Mouse (Mus musculus) forebrain, embryonic 10.5 days (tissue): Measurements from ENCODE around the gene Olfr669. TPM values are rescaled to one million over a fixed set of nuclear protein-coding genes. Genes with fewer than 3 reads are reported as not detected.
"Not testable (repeated sequence)": the region's sequence is repeated elsewhere in the genome, so short reads cannot be mapped to it uniquely, and the experiment has no call there.

ENCODE experiments used
- DNase-seq: peaks from one replicate; pipeline ENCODE4 v3.0.0-alpha.2; 2017; ENCODE audit warnings: low spot score; ENCODE audit errors: extremely low spot score
- H3K27ac ChIP-seq: fragments of 300-500 bp; sonication (generic); 2 replicates; pipeline ENCODE4 v1.5.1; 2016; ENCODE audit warnings: mild to moderate bottlenecking
- H3K27me3 ChIP-seq: fragments of 300-500 bp; sonication (generic); 2 replicates; pipeline ENCODE4 v1.6.1; 2016; ENCODE audit warnings: mild to moderate bottlenecking; ENCODE audit not compliant: poor library complexity, severe bottlenecking
- H3K36me3 ChIP-seq: fragments of 300-500 bp; sonication (generic); replicated peaks from 2 replicates; pipeline ENCODE4 v1.6.1; 2016; ENCODE audit warnings: mild to moderate bottlenecking, moderate library complexity
- H3K4me1 ChIP-seq: fragments of 300-500 bp; sonication (generic); 2 replicates; pipeline ENCODE4 v1.6.1; 2016
- H3K4me3 ChIP-seq: fragments of 300-500 bp; sonication (generic); 2 replicates; pipeline ENCODE4 v1.5.1; 2016; ENCODE audit warnings: mild to moderate bottlenecking, moderate library complexity
- H3K9me3 ChIP-seq: fragments of 300-500 bp; sonication (generic); 2 replicates; pipeline ENCODE4 v1.6.1; 2016; ENCODE audit warnings: mild to moderate bottlenecking, moderate library complexity
- WGBS: fragments of 180-500 bp; shearing (Covaris S2); methylation state at CpG from one replicate; pipeline ENCODE4 v1.1.7; 2016; 5-methylcytosine and 5-hydroxymethylcytosine counted together
- polyA plus RNA-seq: library from polyadenylated mRNA; unstranded; fragments of >200 nt; fragmentation: Nextera tagmentation; extraction: Ambion mirVana; gene quantifications from 2 replicates; pipeline ENCODE4 v1.2.1, GENCODE M21; 2016

Olfr669 gene
- polyA plus RNA-seq: not detected in 2 replicates

GRCm38 (mm10) chr7:104933940-104934339 is at the start of gene Olfr669:
Gene Olfr669 (plus strand): TSS chr7:104934240.
- H3K36me3 ChIP-seq: no peaks in the 10 kb centered on the region
- peaks cover 2% of the 10 kb centered on the region; the same call in 1 of the 2 replicates for H3K9me3 ChIP-seq
- no peaks in the 10 kb centered on the region for H3K27me3 ChIP-seq
- no peaks in the 10 kb centered on the region for H3K4me1 ChIP-seq
- H3K27ac ChIP-seq: no peak within 1 kb of the TSS
- DNase-seq: no peak
- 91% methylated on average over 1 of the region's 1 CpGs for WGBS
- H3K4me3 ChIP-seq: no peak within 1 kb of the TSS

GRCm38 (mm10) chr7:104895852-104896251 is 38.2 kb upstream of the Olfr669 start, which contains the start of gene Olfr666:
Gene Olfr666 (minus strand): TSS chr7:104895952.
- 89% methylated on average over 2 of the region's 2 CpGs for WGBS
- no peak within 1 kb of the TSS for H3K27ac ChIP-seq
- no peaks in the 10 kb centered on the region for H3K4me1 ChIP-seq
- no peaks in the 10 kb centered on the region for H3K36me3 ChIP-seq
- H3K4me3 ChIP-seq: no peak within 1 kb of the TSS
- DNase-seq: no peak
- no peaks in the 10 kb centered on the region for H3K9me3 ChIP-seq
- no peaks in the 10 kb centered on the region for H3K27me3 ChIP-seq

GRCm38 (mm10) chr7:104921382-104921781 is 12.7 kb upstream of the Olfr669 start, which contains the start of gene Olfr667:
Gene Olfr667 (minus strand): TSS chr7:104921482.
- Histone ChIP-seq H3K9me3 (no peaks in the 10 kb centered on the region), H3K36me3 (no peaks in the 10 kb centered on the region), H3K27ac (no peak within 1 kb of the TSS), H3K4me1 (no peaks in the 10 kb centered on the region), H3K27me3 (no peaks in the 10 kb centered on the region), H3K4me3 (no peak within 1 kb of the TSS)
- DNase-seq: no peak
- WGBS: 91% methylated on average over 1 of the region's 1 CpGs

GRCm38 (mm10) chr7:104927957-104928356 is 6.1 kb upstream of the Olfr669 start, which contains the start of gene Olfr668:
Gene Olfr668 (minus strand): TSS chr7:104928057.
- H3K27ac ChIP-seq: no peak within 1 kb of the TSS
- H3K36me3 ChIP-seq: no peaks in the 10 kb centered on the region
- WGBS: 97% methylated on average over 1 of the region's 1 CpGs

GRCm38 (mm10) chr7:104950234-104950633 is 16.2 kb downstream of the Olfr669 start:
- WGBS: 94% methylated on average over 16 of the region's 16 CpGs
- not testable (repeated sequence) for H3K27ac ChIP-seq, H3K27me3 ChIP-seq, H3K36me3 ChIP-seq, DNase-seq, H3K4me1 ChIP-seq, H3K4me3 ChIP-seq, H3K9me3 ChIP-seq

More at GRCm38 (mm10) chr7:104927957-104928356, 6.1 kb upstream of the Olfr669 start, which contains the start of gene Olfr668:
- no peaks in the 10 kb centered on the region for H3K4me1 ChIP-seq
- H3K9me3 ChIP-seq: no peaks in the 10 kb centered on the region
- H3K27me3 ChIP-seq: no peaks in the 10 kb centered on the region
- H3K4me3 ChIP-seq: no peak within 1 kb of the TSS
- DNase-seq: no peak

- Histone ChIP-seq H3K27ac (no peak within 1 kb of the TSS), H3K4me1 (no peaks in the 10 kb centered on the region), H3K36me3 (no peaks in the 10 kb centered on the region), H3K27me3 (no peaks in the 10 kb centered on the region), H3K9me3 (peaks cover 4% of the 10 kb centered on the region; the same call in 1 of the 2 replicates), H3K4me3 (no peak within 1 kb of the TSS)
- no peak for DNase-seq
- WGBS: 70% methylated on average over 1 of the region's 1 CpGs
Measured at GRCm38 (mm10) chr7:104962520-104962919, 28.5 kb downstream of the Olfr669 start, which contains the start of gene Olfr670. Gene Olfr670 (minus strand): TSS chr7:104962620.

- not testable (repeated sequence) for H3K36me3 ChIP-seq, DNase-seq, H3K4me1 ChIP-seq, H3K9me3 ChIP-seq, H3K4me3 ChIP-seq, H3K27me3 ChIP-seq, H3K27ac ChIP-seq
- 86% methylated on average over 2 of the region's 2 CpGs for WGBS
Measured at GRCm38 (mm10) chr7:104972507-104972906, 38.5 kb downstream of the Olfr669 start.

- WGBS: 94% methylated on average over 1 of the region's 1 CpGs
- Histone ChIP-seq H3K9me3 (no peaks in the 10 kb centered on the region), H3K4me1 (no peaks in the 10 kb centered on the region), H3K27ac (no peak within 1 kb of the TSS), H3K27me3 (no peaks in the 10 kb centered on the region), H3K36me3 (no peaks in the 10 kb centered on the region), H3K4me3 (no peak within 1 kb of the TSS)
- DNase-seq: no peak
Measured at GRCm38 (mm10) chr7:104979026-104979425, 45.0 kb downstream of the Olfr669 start, which contains the start of gene Olfr671. Gene Olfr671 (minus strand): TSS chr7:104979126.

Other genes with a start within 250 kb of the Olfr669 start
- not detected in 2 replicates for gene Olfr661, start 247.7 kb upstream of the Olfr669 start, polyA plus RNA-seq
- gene Usp17le, start 156.8 kb upstream of the Olfr669 start, polyA plus RNA-seq: not detected in 2 replicates
- not detected in 2 replicates for gene Usp17lb, start 91.6 kb upstream of the Olfr669 start, polyA plus RNA-seq
- gene Usp17la, start 77.2 kb upstream of the Olfr669 start, polyA plus RNA-seq: not detected in 2 replicates
- not detected in 2 replicates for gene Olfr665, start 56.2 kb upstream of the Olfr669 start, polyA plus RNA-seq
- gene Olfr666, start 38.3 kb upstream of the Olfr669 start, polyA plus RNA-seq: not detected in 2 replicates
- not detected in 2 replicates for gene Olfr667, start 12.8 kb upstream of the Olfr669 start, polyA plus RNA-seq
- gene Olfr668, start 6.2 kb upstream of the Olfr669 start, polyA plus RNA-seq: not detected in 2 replicates
- gene Olfr670, start 28.4 kb downstream of the Olfr669 start, polyA plus RNA-seq: not detected in 2 replicates
- gene Olfr671, start 44.9 kb downstream of the Olfr669 start, polyA plus RNA-seq: not detected in 2 replicates
- gene Olfr672, start 67.8 kb downstream of the Olfr669 start, polyA plus RNA-seq: not detected in 2 replicates
- gene Olfr675, start 94.2 kb downstream of the Olfr669 start, polyA plus RNA-seq: not detected in 2 replicates
- gene Olfr676, start 98.5 kb downstream of the Olfr669 start, polyA plus RNA-seq: not detected in 2 replicates
- gene Olfr677, start 117.1 kb downstream of the Olfr669 start, polyA plus RNA-seq: not detected in 2 replicates
- gene Olfr678, start 130.2 kb downstream of the Olfr669 start, polyA plus RNA-seq: not detected in 2 replicates
- gene Olfr679, start 147.0 kb downstream of the Olfr669 start, polyA plus RNA-seq: not detected in 2 replicates
- not detected in 2 replicates for gene Olfr680-ps1, start 158.6 kb downstream of the Olfr669 start, polyA plus RNA-seq
- gene Olfr681, start 182.6 kb downstream of the Olfr669 start, polyA plus RNA-seq: not detected in 2 replicates
- gene Olfr683, start 212.8 kb downstream of the Olfr669 start, polyA plus RNA-seq: not detected in 2 replicates
- not detected in 2 replicates for gene Olfr684, start 229.4 kb downstream of the Olfr669 start, polyA plus RNA-seq